Mouse (Mus musculus) midbrain, embryonic 15.5 days (tissue): Measurements from ENCODE around the gene Tbca. TPM values are rescaled to one million over a fixed set of nuclear protein-coding genes. Genes with fewer than 3 reads are reported as not detected.
A peak's percentile ranks its signal among the peaks of the same experiment; 100 is the strongest.

Source experiments
- ATAC-seq: fragments of 200-750 bp; cut with Nextera tagmentation; replicated peaks from 2 replicates; pipeline ENCODE4 v1.8.0; 2017; ENCODE audit warnings: moderate TSS enrichment
- H3K27ac ChIP-seq: fragments of 300-500 bp; sonication (generic); 2 replicates; pipeline ENCODE4 v1.5.1; 2015; ENCODE audit warnings: mild to moderate bottlenecking, inconsistent platforms
- H3K27me3 ChIP-seq: fragments of 300-500 bp; sonication (generic); replicated peaks from 2 replicates; pipeline ENCODE4 v1.6.1; 2015; ENCODE audit warnings: inconsistent platforms
- H3K36me3 ChIP-seq: fragments of 300-500 bp; sonication (generic); replicated peaks from 2 replicates; pipeline ENCODE4 v1.6.1; 2015; ENCODE audit warnings: inconsistent platforms
- H3K4me1 ChIP-seq: fragments of 300-500 bp; sonication (generic); 2 replicates; pipeline ENCODE4 v1.6.1; 2015; ENCODE audit warnings: inconsistent platforms
- H3K4me2 ChIP-seq: fragments of 300-500 bp; sonication (generic); 2 replicates; pipeline ENCODE4 v1.6.1; 2015; ENCODE audit warnings: inconsistent platforms, mild to moderate bottlenecking, moderate library complexity
- H3K4me3 ChIP-seq: fragments of 300-500 bp; sonication (generic); 2 replicates; pipeline ENCODE4 v1.5.1; 2015; ENCODE audit warnings: mild to moderate bottlenecking, inconsistent platforms
- H3K9ac ChIP-seq: fragments of 300-500 bp; sonication (generic); 2 replicates; pipeline ENCODE4 v1.6.1; 2015; ENCODE audit warnings: mild to moderate bottlenecking, inconsistent platforms
- H3K9me3 ChIP-seq: fragments of 300-500 bp; sonication (generic); 2 replicates; pipeline ENCODE4 v1.6.1; 2016; ENCODE audit warnings: inconsistent platforms
- WGBS: fragments of 180-500 bp; shearing (Covaris S2); methylation state at CpG from one replicate; pipeline ENCODE4 v1.1.7; 2015; ENCODE audit warnings: mixed read lengths; 5-methylcytosine and 5-hydroxymethylcytosine counted together
- polyA plus RNA-seq: library from polyadenylated mRNA; unstranded; fragments of >200 nt; fragmentation: Nextera tagmentation; extraction: Ambion mirVana; gene quantifications from 2 replicates; pipeline ENCODE4 v1.2.1, GENCODE M21; 2015

Gene Tbca
- 240 and 260 TPM in 2 replicates for polyA plus RNA-seq

- under 1% methylated on average over 68 of the region's 81 CpGs for WGBS
- H3K27ac ChIP-seq: peak within 1 kb of the TSS; percentile 83
Observed at GRCm38 (mm10) chr13:94788771-94789649, at the start of gene Tbca. TSS of gene Tbca (plus strand) at chr13:94788910.

GRCm38 (mm10) chr13:94745176-94745575 is 43.5 kb upstream of the Tbca start:
- Histone ChIP-seq H3K4me3 (no peak overlapping the region), H3K9me3 (no peaks in the 10 kb centered on the region), H3K27me3 (no peaks in the 10 kb centered on the region), H3K4me2 (no peak overlapping the region), H3K36me3 (no peaks in the 10 kb centered on the region), H3K27ac (no peak overlapping the region), H3K9ac (no peak overlapping the region), H3K4me1 (no peaks in the 10 kb centered on the region)
- ATAC-seq: no peak
- 10% methylated on average over 1 of the region's 1 CpGs for WGBS

More at GRCm38 (mm10) chr13:94788771-94789649, at the start of gene Tbca:
- Histone ChIP-seq H3K9ac (peak within 1 kb of the TSS; percentile 88), H3K4me1 (peaks cover 9% of the 10 kb centered on the region), H3K9me3 (no peaks in the 10 kb centered on the region), H3K4me2 (peak within 1 kb of the TSS; percentile 82), H3K36me3 (no peaks in the 10 kb centered on the region), H3K27me3 (0 out of 2 replicates have a peak, but pooled peaks cover 3% of the 10 kb centered on the region), H3K4me3 (peak within 1 kb of the TSS; percentile 84)
- peak; percentile 97 for ATAC-seq

DNA sequence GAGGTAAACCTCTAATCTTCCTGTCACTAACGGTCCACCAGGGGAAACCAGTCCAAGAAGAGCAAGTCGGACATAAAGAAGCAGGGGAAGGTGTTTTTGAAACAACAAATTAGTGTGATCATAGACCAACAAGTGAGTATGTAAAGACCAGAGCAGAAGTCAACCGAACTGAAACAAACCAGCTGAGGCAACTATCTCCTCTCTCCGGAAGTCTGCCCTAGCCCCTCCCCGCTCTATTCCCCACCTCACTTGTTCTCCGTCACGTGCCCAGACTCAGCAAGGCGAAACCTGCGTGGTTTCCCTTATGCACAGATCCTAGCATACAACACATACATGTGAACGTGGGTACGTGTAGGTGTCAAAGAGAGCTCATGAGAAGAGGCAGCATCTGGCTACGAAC is 22.9 kb upstream of the Tbca start:
- WGBS: 85% methylated on average over 12 of the region's 12 CpGs

DNA sequence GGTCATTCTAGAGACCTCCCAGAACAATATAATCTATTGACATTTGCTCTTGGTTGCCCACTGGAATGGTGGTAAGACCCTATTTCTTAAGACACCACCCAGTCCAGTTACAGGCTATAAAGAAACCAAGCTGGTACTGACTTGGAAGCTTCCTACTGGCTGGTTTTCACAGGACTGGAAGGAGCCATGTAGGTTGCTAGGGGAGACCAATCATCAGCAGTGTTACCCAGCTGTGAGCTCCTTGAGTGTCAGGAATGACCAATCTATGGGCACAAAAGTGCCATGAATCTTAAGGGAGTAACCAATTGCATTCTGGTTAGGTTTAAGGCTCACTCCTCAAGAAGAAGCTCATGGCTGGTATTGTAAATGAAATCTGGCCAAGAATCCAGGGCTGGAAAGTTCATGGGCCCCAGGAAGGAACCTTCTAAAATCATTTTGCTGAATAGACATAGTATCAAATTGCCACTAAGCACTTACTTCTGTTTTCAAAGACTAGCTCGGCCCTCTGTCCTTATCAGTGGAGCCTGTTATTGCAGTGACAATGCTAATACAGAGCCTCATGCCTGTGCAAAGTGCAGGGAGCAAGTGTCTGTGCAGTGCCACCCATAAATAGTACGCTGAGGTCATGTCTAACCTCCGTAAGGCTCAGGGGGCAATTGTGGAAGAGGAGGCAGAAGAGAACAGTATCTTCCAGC is 20.1 kb upstream of the Tbca start:
- H3K4me3 ChIP-seq: no peak overlapping the region
- H3K9ac ChIP-seq: no peak overlapping the region
- WGBS: 85% methylated on average over 3 of the region's 3 CpGs
- H3K9me3 ChIP-seq: no peaks in the 10 kb centered on the region
- no peaks in the 10 kb centered on the region for H3K27me3 ChIP-seq
- H3K36me3 ChIP-seq: no peaks in the 10 kb centered on the region
- no peak overlapping the region for H3K4me2 ChIP-seq
- H3K27ac ChIP-seq: no peak overlapping the region
- no peaks in the 10 kb centered on the region for H3K4me1 ChIP-seq
- ATAC-seq: no peak

More for the DNA sequence above, 22.9 kb upstream of the Tbca start:
- no peak overlapping the region for H3K4me3 ChIP-seq
- H3K4me2 ChIP-seq: no peak overlapping the region
- H3K4me1 ChIP-seq: no peaks in the 10 kb centered on the region
- H3K9me3 ChIP-seq: no peaks in the 10 kb centered on the region
- no peak overlapping the region for H3K9ac ChIP-seq
- H3K27ac ChIP-seq: no peak overlapping the region
- H3K36me3 ChIP-seq: no peaks in the 10 kb centered on the region
- no peak for ATAC-seq
- no peaks in the 10 kb centered on the region for H3K27me3 ChIP-seq

DNA sequence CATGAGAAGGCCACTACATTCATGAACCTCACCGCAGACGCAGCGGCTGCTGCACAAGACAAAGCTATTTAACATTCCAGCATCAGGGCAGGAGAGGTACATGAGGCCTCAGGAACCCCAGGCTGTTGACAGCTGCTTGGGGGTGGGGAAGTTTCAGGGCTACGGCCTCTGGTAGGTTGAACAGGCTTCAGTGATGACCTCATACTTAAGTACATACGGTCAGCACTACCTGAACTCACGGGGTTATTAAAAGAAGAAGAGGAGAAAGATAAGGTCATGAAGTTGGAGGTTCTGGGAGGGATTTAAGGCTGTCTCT is 19.6 kb upstream of the Tbca start:
- Histone ChIP-seq H3K27ac (no peak overlapping the region), H3K9ac (no peak overlapping the region), H3K4me1 (no peaks in the 10 kb centered on the region), H3K27me3 (no peaks in the 10 kb centered on the region), H3K4me3 (no peak overlapping the region), H3K36me3 (no peaks in the 10 kb centered on the region), H3K4me2 (no peak overlapping the region), H3K9me3 (no peaks in the 10 kb centered on the region)
- ATAC-seq: no peak
- 73% methylated on average over 6 of the region's 6 CpGs for WGBS

GRCm38 (mm10) chr13:94786866-94787265 is 1.8 kb upstream of the Tbca start:
- Histone ChIP-seq H3K27me3 (0 out of 2 replicates have a peak, but pooled peaks cover 3% of the 10 kb centered on the region), H3K4me3 (no peak overlapping the region), H3K4me1 (peaks cover 9% of the 10 kb centered on the region), H3K36me3 (no peaks in the 10 kb centered on the region), H3K9ac (no peak overlapping the region), H3K27ac (no peak overlapping the region), H3K9me3 (no peaks in the 10 kb centered on the region), H3K4me2 (no peak overlapping the region)
- 64% methylated on average over 2 of the region's 2 CpGs for WGBS
- no peak for ATAC-seq

DNA sequence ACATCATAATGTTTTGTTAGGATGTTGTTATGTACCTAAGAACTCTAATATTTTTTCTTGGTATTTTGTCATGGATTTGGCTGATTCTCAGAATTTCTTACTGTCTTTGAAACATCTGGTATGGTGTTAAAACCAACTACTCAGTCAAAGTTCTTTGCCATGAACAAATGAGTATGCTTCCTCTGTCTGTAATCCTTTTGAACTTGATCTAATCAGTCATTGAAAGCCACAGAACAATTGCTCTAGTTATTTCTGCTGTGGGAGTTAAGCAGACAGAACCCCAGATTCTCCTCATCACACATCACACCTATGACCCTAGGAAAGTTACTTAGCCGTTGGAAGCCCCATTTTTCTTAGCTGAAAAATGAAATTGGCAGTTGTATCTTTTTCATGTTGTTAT is 6.0 kb downstream of the Tbca start:
- no peak for ATAC-seq
- Histone ChIP-seq H3K27me3 (no peaks in the 10 kb centered on the region), H3K9ac (no peak overlapping the region), H3K9me3 (no peaks in the 10 kb centered on the region), H3K36me3 (no peaks in the 10 kb centered on the region), H3K27ac (no peak overlapping the region), H3K4me3 (no peak overlapping the region), H3K4me1 (peaks cover 6% of the 10 kb centered on the region), H3K4me2 (no peak overlapping the region)
- WGBS: 88% methylated on average over 1 of the region's 1 CpGs

GRCm38 (mm10) chr13:94803480-94804057 is 14.9 kb downstream of the Tbca start:
- ATAC-seq: no peak

GRCm38 (mm10) chr13:94806315-94807179 is 17.8 kb downstream of the Tbca start:
- 43% methylated on average over 9 of the region's 9 CpGs for WGBS
- H3K36me3 ChIP-seq: no peaks in the 10 kb centered on the region
- no peak for ATAC-seq
- no peaks in the 10 kb centered on the region for H3K9me3 ChIP-seq
- H3K9ac ChIP-seq: no peak overlapping the region
- H3K4me1 ChIP-seq: 0 out of 2 replicates have a peak, but pooled peaks cover 4% of the 10 kb centered on the region
- H3K4me3 ChIP-seq: no peak overlapping the region
- no peak overlapping the region for H3K4me2 ChIP-seq
- H3K27ac ChIP-seq: no peak overlapping the region
- no peaks in the 10 kb centered on the region for H3K27me3 ChIP-seq

More at GRCm38 (mm10) chr13:94803480-94804057, 14.9 kb downstream of the Tbca start:
- 0 out of 2 replicates have a peak, but pooled peaks cover 4% of the 10 kb centered on the region for H3K4me1 ChIP-seq
- no peak overlapping the region for H3K27ac ChIP-seq
- H3K4me2 ChIP-seq: no peak overlapping the region
- no peaks in the 10 kb centered on the region for H3K9me3 ChIP-seq
- no peaks in the 10 kb centered on the region for H3K36me3 ChIP-seq
- WGBS: 70% methylated on average over 5 of the region's 5 CpGs
- no peak overlapping the region for H3K4me3 ChIP-seq
- no peaks in the 10 kb centered on the region for H3K27me3 ChIP-seq
- H3K9ac ChIP-seq: no peak overlapping the region

- Histone ChIP-seq H3K36me3 (no peaks in the 10 kb centered on the region), H3K4me1 (0 out of 2 replicates have a peak, but pooled peaks cover 4% of the 10 kb centered on the region), H3K27ac (no peak overlapping the region), H3K4me2 (no peak overlapping the region), H3K27me3 (no peaks in the 10 kb centered on the region), H3K9ac (no peak overlapping the region), H3K9me3 (no peaks in the 10 kb centered on the region), H3K4me3 (no peak overlapping the region)
- no peak for ATAC-seq
Observed at GRCm38 (mm10) chr13:94808596-94808995, 19.9 kb downstream of the Tbca start.

DNA sequence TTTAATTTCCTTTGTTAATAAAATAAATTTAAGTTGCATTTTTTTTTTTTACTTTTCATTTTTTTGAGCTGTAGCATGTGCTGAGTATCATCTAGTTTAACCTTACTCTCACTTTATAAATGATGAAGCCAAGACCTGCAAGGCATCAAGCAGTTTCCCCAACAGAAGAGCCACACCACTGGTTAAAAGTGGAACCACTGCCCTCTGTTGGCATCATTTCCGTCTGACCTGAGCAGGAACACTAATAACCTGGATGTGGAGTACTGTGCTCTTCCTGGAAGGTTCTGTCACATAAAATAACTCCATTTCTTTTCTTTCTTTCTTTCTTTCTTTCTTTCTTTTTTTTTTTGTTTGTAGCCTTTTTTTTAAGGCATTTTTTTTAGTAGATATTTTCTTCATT is 21.0 kb downstream of the Tbca start:
- ATAC-seq: no peak
- H3K27me3 ChIP-seq: no peaks in the 10 kb centered on the region
- H3K36me3 ChIP-seq: no peaks in the 10 kb centered on the region
- no peaks in the 10 kb centered on the region for H3K9me3 ChIP-seq
- no peak overlapping the region for H3K4me3 ChIP-seq
- no peak overlapping the region for H3K9ac ChIP-seq
- H3K27ac ChIP-seq: no peak overlapping the region
- 82% methylated on average over 1 of the region's 1 CpGs for WGBS
- no peak overlapping the region for H3K4me2 ChIP-seq
- H3K4me1 ChIP-seq: 0 out of 2 replicates have a peak, but pooled peaks cover 4% of the 10 kb centered on the region
